Mouse (Mus musculus) adrenal gland (tissue): ENCODE results near the gene Echdc3.

Source experiments
- intact Hi-C: fragments of 180-260 bp; cut with DNase I; formaldehyde crosslinking; loops from one replicate; pipeline ENCODE4 v1.15.1; 2025
- long read RNA-seq, 2 experiments: library from polyadenylated mRNA; unstranded; transcript quantifications; one replicate each; pipeline ENCODE4 v2.0.0; 2020; ENCODE audit warnings: borderline replicate concordance in 1 of 2; ENCODE audit not compliant: insufficient replicate concordance in 1 of 2

The Echdc3 gene
- long read RNA-seq, experiment 1, transcript Echdc3-201 (5 exons, 1,851 nt): major isoform, 63 of 71 reads
- long read RNA-seq, experiment 1, partial matches to known transcripts: 1 of 71 reads
- long read RNA-seq, experiment 1, other reads (novel, unspliced or antisense): 2 of 71 reads
- long read RNA-seq, experiment 2, transcript Echdc3-201 (5 exons, 1,851 nt): major isoform, 32 of 34 reads
- long read RNA-seq, experiment 2, partial matches to known transcripts: 0 of 34 reads
- long read RNA-seq, experiment 2, other reads (novel, unspliced or antisense): 1 of 34 reads

GRCm38 (mm10) chr2:6212724-6213511 lies at the start of gene Echdc3:
Gene Echdc3, minus strand, starts transcription at chr2:6213033.
- intact Hi-C loops: no loop called here

GRCm38 (mm10) chr2:6261718-6262117 lies 48.9 kb upstream of the Echdc3 start:
- intact Hi-C loops: no loop called here

DNA sequence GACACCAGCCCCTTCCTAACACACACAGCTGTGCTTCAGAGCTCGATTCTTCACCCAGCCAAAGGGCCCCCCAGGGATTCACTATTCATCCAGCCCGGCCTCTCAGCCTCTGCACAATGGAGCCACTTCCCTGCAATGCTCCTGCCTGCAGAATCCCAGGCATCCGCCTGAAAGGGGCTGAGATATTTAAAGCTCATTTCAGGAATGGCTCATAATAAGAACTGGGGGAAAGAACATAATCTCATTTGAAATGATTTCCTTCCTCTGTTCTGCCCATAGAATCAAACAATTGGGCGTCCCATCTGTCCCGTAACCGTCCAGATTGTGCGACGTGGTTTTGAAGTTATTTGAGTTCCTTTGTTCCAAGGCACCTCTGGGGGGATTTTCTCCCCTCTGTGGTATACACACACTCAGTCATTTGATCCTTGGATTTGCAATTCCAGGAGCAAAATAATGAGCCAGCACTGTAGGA lies 48.4 kb upstream of the Echdc3 start:
- intact Hi-C loops: no loop called here

GRCm38 (mm10) chr2:6260661-6261060 lies 47.8 kb upstream of the Echdc3 start:
- intact Hi-C loops: no loop called here

DNA sequence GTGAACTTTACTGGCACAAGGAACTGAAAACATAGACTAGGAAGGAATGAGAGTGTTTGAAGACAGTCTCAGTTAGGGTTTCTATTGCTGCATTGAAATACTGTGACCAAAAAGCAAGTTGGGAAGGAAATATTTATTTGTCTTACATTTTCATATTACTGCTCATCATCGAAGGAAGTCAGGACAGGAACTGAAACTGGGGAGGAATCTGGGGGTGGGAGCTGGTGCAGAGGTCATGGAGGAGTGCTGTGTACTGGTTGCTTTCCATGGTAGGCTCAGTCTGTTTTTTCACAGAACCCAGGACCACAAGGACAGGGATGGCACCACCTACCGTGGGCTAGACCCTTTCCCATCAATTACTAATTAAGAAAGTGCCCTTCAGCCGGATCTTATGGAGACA lies 46.3 kb upstream of the Echdc3 start:
- intact Hi-C loops: no loop called here

DNA sequence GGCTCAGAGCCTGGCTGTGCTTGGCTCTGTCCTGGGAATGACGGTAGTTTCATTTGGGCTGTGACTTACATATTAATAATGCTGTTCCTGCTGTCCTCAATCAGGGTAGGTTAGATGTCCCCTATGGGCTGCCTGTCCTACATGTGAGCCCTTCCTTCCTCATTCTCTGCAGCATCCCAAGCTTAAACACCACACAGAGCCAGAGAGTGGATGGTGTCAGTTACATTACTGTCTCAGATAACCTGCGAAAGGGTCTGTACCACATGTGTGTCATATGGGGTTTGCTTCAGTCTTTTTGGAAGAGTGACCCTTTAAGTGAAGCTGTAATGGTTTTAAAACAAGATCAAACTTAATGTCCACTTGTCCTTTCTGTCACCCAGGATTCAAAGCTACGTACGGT lies 45.2 kb upstream of the Echdc3 start:
- intact Hi-C loops: no loop called here

DNA sequence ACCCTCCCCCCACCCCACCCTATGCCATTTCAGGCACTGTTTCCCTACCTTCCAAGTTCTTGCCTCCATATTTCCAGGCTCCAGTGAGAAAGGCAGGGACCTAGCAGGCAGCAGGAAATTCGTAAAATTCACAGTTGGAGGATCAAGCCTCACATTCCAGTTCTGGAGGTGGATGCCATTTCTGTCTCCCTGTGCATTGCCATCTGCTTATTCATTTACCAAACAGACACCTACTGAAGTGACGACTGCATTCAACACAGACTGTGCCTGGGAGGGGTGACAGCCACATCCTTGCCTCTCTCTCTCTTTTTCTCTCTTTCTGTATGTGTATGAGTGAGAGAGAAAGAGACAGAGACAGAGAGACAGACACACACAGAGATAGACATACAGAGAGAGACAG lies 44.3 kb upstream of the Echdc3 start:
- intact Hi-C loops: no loop called here

DNA sequence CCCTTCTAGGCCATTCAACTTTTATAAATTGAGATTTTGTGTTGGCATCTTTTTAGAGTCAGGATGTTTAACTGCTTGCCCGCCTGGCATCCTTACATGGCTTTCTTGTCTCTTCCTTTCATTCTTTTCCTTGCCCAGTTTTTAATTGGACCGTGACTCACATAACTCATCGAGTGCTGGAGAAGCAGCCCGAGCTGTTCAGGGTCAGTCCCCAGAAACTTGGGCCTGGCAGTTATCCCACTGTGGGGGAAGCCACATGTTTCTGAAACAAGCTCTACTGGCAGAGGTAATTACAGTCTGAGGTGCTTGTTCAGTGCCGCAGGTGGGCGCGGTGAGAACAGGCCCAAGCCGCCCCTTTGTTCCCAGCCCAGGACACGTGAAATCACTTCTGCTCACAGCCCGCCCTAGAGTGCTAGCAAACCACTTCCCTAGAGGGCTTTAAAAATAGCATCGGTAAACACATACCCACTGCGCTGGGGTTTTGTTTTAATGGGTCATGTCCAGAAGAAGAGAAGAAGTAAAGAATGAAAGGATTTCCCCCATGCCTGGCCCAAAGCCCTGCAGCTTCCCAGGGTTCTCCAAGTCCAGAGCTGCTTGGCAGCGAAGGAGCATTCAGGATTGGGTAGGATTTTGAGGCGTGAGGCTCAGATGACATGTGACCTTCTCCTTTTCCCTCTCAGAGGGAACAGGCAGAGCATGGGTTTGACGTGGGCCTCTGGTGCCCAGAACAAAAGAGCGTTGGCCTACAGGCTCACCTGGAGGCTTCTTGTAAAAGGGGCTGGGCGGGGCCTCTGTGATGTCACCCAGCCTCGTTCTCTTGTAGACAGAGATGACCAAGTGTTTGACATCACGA lies 43.4 kb upstream of the Echdc3 start:
- intact Hi-C loops: no loop called here

DNA sequence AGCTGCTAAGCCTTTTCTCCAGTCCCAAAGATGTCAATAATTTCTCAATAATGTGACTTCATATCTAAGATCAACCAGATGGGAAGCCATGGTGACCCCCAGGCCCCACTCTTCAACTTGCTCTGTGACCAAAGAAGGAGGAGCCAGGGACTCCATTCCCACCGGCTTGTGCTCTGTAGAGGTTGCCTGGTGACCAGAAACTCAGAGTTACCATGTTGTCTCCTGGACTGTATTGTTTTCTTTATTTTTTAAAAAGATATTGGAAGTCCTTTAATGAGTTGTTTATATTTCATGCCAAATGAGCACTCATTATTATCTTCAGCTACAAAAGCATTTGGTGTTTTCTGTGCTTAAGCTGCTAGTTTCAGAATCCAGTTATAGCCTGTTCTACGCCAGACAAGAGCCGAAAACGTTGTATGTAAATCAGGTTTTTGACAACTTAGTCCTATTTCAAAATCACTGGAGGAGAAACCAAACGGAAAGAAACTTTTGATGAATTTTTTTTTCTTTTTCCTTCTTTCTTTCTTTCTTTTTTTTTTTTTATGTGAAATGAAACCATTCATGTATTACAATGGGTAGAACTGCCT lies 42.7 kb upstream of the Echdc3 start:
- intact Hi-C loops: no loop called here

DNA sequence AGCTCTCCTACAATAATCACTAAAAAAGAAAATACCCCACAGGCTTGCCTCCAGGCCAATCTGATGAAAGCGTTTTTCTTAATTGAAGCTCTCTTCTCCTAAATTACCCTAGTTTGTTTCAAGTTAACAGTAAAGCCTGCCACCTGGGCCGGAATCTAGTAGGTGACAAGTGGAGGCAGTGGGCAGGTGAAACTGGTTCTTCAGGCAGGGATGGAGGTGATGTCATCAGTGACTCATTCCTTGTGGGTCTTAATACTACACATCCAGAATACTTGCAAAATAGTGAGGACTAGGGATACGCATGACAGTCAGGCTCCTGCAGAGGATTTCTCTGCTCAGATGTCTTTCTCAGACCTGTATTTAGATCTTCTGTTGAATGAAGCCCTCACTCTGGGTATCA lies 39.7 kb upstream of the Echdc3 start:
- intact Hi-C loops: no loop called here

- intact Hi-C loops: no loop called here
These were observed 38.3 kb upstream of the Echdc3 start for GRCm38 (mm10) chr2:6251076-6251496.

- intact Hi-C loops: no loop called here
These were observed 28.6 kb upstream of the Echdc3 start for GRCm38 (mm10) chr2:6241446-6241845.

DNA sequence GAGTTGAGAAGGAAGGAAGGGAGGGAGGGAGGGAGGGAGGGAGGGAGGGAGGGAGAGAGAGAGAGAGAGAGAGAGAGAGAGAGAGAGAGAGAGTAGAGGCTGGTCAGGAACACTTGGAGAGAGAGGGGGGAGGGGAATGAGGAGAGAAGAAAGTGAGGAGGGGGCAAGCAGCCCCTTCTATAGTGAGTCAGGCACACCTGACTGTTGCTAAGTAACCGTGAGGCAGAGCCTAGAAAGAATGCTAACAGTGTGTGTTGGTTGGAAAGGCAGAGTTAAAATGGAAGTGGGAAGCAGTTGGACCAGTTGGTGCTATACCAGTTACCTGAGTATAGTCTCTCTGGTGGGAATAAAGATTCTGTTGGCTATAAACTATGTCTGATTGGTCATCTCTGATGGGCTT lies 27.2 kb upstream of the Echdc3 start:
- intact Hi-C loops: no loop called here

DNA sequence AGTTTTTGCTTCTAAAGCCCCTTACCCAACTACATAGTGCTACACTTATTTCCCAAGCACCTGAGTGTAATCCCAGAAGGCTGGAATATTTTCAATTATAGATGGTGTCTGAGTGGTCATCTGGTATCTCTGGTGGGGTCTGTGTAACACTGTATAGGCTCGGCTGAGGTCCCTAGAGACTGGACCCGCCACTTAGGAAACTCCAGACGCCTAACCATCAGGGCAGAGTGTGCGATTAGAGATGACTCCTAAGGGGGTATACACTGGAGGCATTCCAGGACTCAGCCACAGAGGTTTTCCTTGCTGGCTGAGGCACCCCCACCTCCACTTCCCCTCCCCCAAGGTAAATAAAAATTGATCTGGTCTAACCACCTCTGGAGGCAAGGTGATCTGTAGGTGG lies 26.5 kb upstream of the Echdc3 start:
- intact Hi-C loops: no loop called here

GRCm38 (mm10) chr2:6238679-6239078 lies 25.8 kb upstream of the Echdc3 start:
- intact Hi-C loops: no loop called here

DNA sequence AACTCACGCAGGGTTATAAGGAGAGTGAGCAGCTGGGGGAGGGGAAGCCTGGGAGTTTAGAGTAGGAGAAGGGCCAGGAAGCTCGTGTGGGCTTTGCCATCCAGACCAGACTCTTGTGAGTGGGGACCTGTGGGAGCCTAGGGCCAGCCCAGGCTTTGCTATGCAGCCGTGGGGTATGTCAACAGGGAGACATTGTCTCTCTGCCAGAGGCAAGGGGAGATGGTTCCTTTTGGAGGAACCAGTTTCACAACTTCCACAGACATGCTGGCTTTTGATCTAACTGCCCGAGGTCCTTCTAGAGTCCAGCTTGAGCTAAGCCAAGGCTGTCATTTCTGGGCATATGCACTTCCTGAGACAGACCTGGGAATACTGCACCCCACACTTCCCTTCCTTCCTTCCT lies 25.4 kb upstream of the Echdc3 start:
- intact Hi-C loops: no loop called here

GRCm38 (mm10) chr2:6233353-6233752 lies 20.5 kb upstream of the Echdc3 start:
- intact Hi-C loops: no loop called here

- intact Hi-C loops: no loop called here
These were observed 19.9 kb upstream of the Echdc3 start for GRCm38 (mm10) chr2:6232755-6233154.

DNA sequence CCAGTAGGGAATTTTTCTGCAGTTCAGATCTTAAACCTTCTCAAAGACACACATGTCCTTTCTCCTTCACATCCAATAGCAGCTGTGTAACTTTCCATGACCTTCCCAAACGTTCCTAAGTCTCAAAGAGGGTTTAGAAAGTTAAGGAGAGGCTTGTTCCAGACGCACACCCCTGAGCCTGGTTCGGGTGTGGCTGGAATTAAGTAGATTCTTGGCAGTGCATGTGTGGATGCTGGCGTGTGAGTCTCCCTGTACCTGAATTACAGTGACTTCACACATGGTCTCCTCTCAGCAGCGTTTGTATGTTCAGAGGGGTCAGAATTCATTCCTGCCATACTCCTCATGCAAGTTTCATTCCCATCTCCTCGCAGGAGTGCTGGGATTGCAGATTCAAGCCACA lies 18.0 kb upstream of the Echdc3 start:
- intact Hi-C loops: no loop called here

DNA sequence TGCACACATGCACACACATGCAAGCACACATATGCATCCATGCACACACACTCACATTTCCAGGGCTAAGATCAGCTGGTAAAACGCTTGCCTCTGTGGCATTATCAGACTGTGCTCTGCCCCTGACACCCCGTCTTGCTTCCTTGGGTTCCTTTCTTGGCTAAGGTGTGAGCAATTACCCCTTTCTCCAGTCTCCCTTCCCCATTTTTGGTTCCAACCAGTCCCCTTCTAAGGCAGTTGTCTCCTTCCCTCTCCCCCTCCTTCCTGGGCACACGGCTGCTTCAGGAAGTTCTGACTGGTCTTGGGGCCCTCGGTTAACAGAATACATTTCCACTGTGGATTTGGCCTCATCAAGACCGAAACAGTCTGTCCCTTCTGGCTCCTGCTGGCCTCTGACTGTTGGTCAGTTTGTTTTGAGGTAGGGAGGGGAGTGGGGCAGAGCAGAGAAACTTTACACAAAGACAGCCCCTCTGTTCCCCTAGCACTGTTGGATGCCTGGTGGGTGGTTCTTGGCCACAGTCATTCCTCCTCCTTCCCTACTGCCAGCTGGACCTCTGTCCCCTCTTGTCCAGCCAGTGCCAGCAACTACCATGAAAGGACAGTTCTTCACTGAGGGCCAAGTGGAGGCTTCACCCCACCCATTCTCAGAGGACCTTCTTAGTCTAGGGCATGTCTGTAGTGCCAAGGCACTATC lies 16.9 kb upstream of the Echdc3 start:
- intact Hi-C loops: no loop called here

- intact Hi-C loops: no loop called here
These were observed 14.2 kb upstream of the Echdc3 start for GRCm38 (mm10) chr2:6227059-6227445.
